Mouse (Mus musculus) heart, postnatal 4 days (tissue): Measurements from ENCODE around the gene Fgfr2. TPM values are rescaled to one million over a fixed set of nuclear protein-coding genes. Genes with fewer than 3 reads are reported as not detected.
A peak's percentile ranks its signal among the peaks of the same experiment; 100 is the strongest.

ENCODE experiments used
- DNase-seq: peaks from one replicate; pipeline ENCODE4 v3.0.0; 2021
- total RNA-seq, 2 experiments: library from RNA; stranded (reverse); gene quantifications; 2 replicates each; pipeline ENCODE4 v1.2.3; 2021

Gene Fgfr2
- total RNA-seq, 2 experiments from 2014 or later: 10.2 to 10.6 TPM

- DNase-seq: no peak
These were observed 683.2 kb downstream of the Fgfr2 start for GRCm38 (mm10) chr7:132439916-132440315.

GRCm38 (mm10) chr7:132438060-132438459 lies 685.1 kb downstream of the Fgfr2 start:
- DNase-seq: no peak

GRCm38 (mm10) chr7:132437431-132437830 lies 685.7 kb downstream of the Fgfr2 start:
- no peak for DNase-seq

GRCm38 (mm10) chr7:132435486-132436055 lies 687.6 kb downstream of the Fgfr2 start:
- DNase-seq: peak; percentile 5

GRCm38 (mm10) chr7:132429324-132429723 lies 693.8 kb downstream of the Fgfr2 start:
- no peak for DNase-seq

- DNase-seq: no peak
These were observed 694.8 kb downstream of the Fgfr2 start for GRCm38 (mm10) chr7:132428308-132428707.

GRCm38 (mm10) chr7:132426069-132426468 lies 697.1 kb downstream of the Fgfr2 start:
- no peak for DNase-seq

- DNase-seq: no peak
These were observed 697.7 kb downstream of the Fgfr2 start for GRCm38 (mm10) chr7:132425364-132425999.

- DNase-seq: no peak
These were observed 699.6 kb downstream of the Fgfr2 start for GRCm38 (mm10) chr7:132423570-132423969.

GRCm38 (mm10) chr7:132419378-132420255 lies 703.5 kb downstream of the Fgfr2 start:
- DNase-seq: no peak

- no peak for DNase-seq
These were observed 706.3 kb downstream of the Fgfr2 start for GRCm38 (mm10) chr7:132416866-132417265.

GRCm38 (mm10) chr7:132415866-132416265 lies 707.3 kb downstream of the Fgfr2 start:
- DNase-seq: no peak

- no peak for DNase-seq
These were observed 710.6 kb downstream of the Fgfr2 start for GRCm38 (mm10) chr7:132412520-132412919.

- DNase-seq: no peak
These were observed 711.4 kb downstream of the Fgfr2 start for GRCm38 (mm10) chr7:132411708-132412107.

GRCm38 (mm10) chr7:132410958-132411357 lies 712.2 kb downstream of the Fgfr2 start:
- no peak for DNase-seq

GRCm38 (mm10) chr7:132409890-132410289 lies 713.3 kb downstream of the Fgfr2 start:
- no peak for DNase-seq

- DNase-seq: no peak
These were observed 720.6 kb downstream of the Fgfr2 start for GRCm38 (mm10) chr7:132402377-132403084.

GRCm38 (mm10) chr7:132398487-132398886 lies 724.7 kb downstream of the Fgfr2 start:
- no peak for DNase-seq

GRCm38 (mm10) chr7:132396661-132397322 lies 726.4 kb downstream of the Fgfr2 start:
- DNase-seq: no peak

GRCm38 (mm10) chr7:132393582-132394175 lies 729.5 kb downstream of the Fgfr2 start:
- no peak for DNase-seq

GRCm38 (mm10) chr7:132393014-132393406 lies 730.1 kb downstream of the Fgfr2 start:
- DNase-seq: no peak
